ENCODE assay signal across 11 mouse cellular contexts in the genomic region with DNA sequence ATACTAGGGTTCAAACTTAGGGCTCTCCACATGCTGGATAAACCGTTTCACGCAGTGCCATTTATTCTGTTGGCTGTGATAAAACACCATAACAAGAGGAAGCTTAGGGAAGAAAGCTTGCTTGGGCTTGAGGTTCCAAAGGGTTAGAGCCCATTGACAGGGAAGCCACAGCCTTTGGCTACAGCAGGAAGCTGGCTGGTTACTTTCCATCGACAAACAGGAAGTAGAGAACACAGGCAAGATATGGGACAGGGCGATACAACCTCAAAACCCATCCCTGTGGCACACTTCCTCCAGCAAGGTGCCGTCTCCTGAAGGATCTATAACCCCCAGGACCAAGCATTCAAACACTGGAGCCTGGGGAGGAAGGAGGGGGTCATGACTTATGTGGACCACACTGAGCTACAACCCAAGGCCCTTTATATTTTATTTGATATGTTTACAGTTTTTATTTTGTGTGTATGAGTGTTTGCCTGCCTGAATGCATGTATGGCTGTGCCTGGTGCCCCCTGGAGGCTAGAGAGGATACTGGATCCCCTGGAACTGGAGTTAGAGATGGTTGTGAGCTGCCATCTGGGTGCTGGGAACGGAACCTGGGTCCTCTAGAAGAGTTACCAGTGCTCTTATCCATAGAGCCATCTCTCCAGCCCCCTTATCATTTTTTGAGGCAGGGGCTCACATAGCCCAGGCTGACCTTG. TPM values are rescaled to one million over a fixed set of nuclear protein-coding genes. Genes with fewer than 3 reads are reported as not detected.
DNase-seq lines count a peak whose midpoint lies in the region; ATAC-seq and TF ChIP-seq lines count a peak whose summit lies in the region.
"Had no signal": no experiment of that assay in that cellular context is flagged by ENCODE, and none has a peak within 500 bp of the region (broad histone marks: within the 10 kb centered on the region; RNA-seq: fewer than 3 reads in every experiment).

No protein-coding gene starts in this region.

- H3K9me3 ChIP-seq in intestine, postnatal 0 days (ENCODE audit: control insufficient read depth) = no peaks in the 10 kb centered on the region
- H3K9me3 ChIP-seq in intestine, embryonic 15.5 days = no peaks in the 10 kb centered on the region

- TF ChIP-seq CTCF in intestine, postnatal 0 days (IDR thresholded peaks at IDR 0.05; ENCODE audit: low read depth) = peak; percentile 54

- H3K36me3 ChIP-seq in intestine, postnatal 0 days (ENCODE audit: control insufficient read depth, insufficient read depth) = no peaks in the 10 kb centered on the region
- H3K36me3 ChIP-seq in intestine, embryonic 15.5 days = no peaks in the 10 kb centered on the region
- H3K36me3 ChIP-seq: hindbrain, embryonic 13.5 days had no signal

- H3K27ac ChIP-seq in intestine, postnatal 0 days (ENCODE audit: low read depth, low read length) = no peak overlapping the region
- no peak overlapping the region for H3K27ac ChIP-seq in intestine, embryonic 15.5 days
- H3K27ac ChIP-seq: hindbrain, embryonic 13.5 days had no signal

- H3K9ac ChIP-seq in intestine, postnatal 0 days (ENCODE audit: low read depth, low read length) = no peak overlapping the region
- H3K9ac ChIP-seq in intestine, embryonic 15.5 days = no peak overlapping the region
- H3K9ac ChIP-seq: hindbrain, embryonic 13.5 days had no signal

- WGBS in intestine, postnatal 0 days = 74% methylated on average over 6 of the region's 6 CpGs
- 78% methylated on average over 6 of the region's 6 CpGs for WGBS in intestine, embryonic 15.5 days

- H3K4me3 ChIP-seq in intestine, postnatal 0 days (ENCODE audit: low read depth, low read length) = no peak overlapping the region
- H3K4me3 ChIP-seq in intestine, embryonic 15.5 days (replicated peaks) = no peak overlapping the region
- H3K4me3 ChIP-seq: hindbrain, embryonic 13.5 days had no signal

- no peak for ATAC-seq in intestine, postnatal 0 days
- ATAC-seq in intestine, embryonic 15.5 days = no peak
- ATAC-seq: midbrain, embryonic 16.5 days had no signal

- peaks cover 3% of the 10 kb centered on the region; the same call in 1 of the 2 replicates for H3K27me3 ChIP-seq in intestine, postnatal 0 days (replicated peaks; ENCODE audit: control insufficient read depth, insufficient read depth, low read length)
- H3K27me3 ChIP-seq in intestine, embryonic 15.5 days (replicated peaks) = no peaks in the 10 kb centered on the region

- H3K4me2 ChIP-seq in intestine, postnatal 0 days (replicated peaks; ENCODE audit: low read depth) = no peak overlapping the region
- H3K4me2 ChIP-seq in intestine, embryonic 15.5 days (replicated peaks) = no peak overlapping the region
- H3K4me2 ChIP-seq: hindbrain, embryonic 13.5 days had no signal

- peak; percentile 71 for DNase-seq in 416B (ENCODE audit: low read depth)
- peak; percentile 79 for DNase-seq in MEL-GATA-1-ER (ENCODE audit: extremely low read depth, low read depth)
- peak; percentile 51 for DNase-seq in lung, postnatal 36 days
- DNase-seq in cerebellum, adult 9-10 months = no peak
- DNase-seq in right cerebral cortex, postnatal 14 days = no peak
- no peak for DNase-seq in urinary bladder, postnatal 14 days (ENCODE audit: low spot score)
- DNase-seq: adrenal gland, postnatal 10 days had no signal

- no peaks in the 10 kb centered on the region for H3K4me1 ChIP-seq in intestine, postnatal 0 days (replicated peaks; ENCODE audit: control insufficient read depth, insufficient read depth, low read length)
- H3K4me1 ChIP-seq in intestine, embryonic 15.5 days (replicated peaks) = no peaks in the 10 kb centered on the region
- H3K4me1 ChIP-seq: hindbrain, embryonic 13.5 days had no signal

RNA-seq across cellular contexts. Expression of a gene that starts 12.3 kb away (rescaled TPM):
- 5.1 and 6.4 TPM in 2 replicates for polyA plus RNA-seq in intestine, postnatal 0 days (2015; fragmentation: Nextera tagmentation; extraction: Ambion mirVana)
- 3.2 TPM in 2 replicates for polyA plus RNA-seq in intestine, embryonic 15.5 days (2015; fragmentation: Nextera tagmentation; extraction: Ambion mirVana)

RNA-seq across cellular contexts. Expression of a gene that starts 22.1 kb away (rescaled TPM):
- polyA plus RNA-seq in intestine, postnatal 0 days (2015; fragmentation: Nextera tagmentation; extraction: Ambion mirVana) = 0.97 and 0.98 TPM in 2 replicates
- 0.68 and 0.83 TPM in 2 replicates for polyA plus RNA-seq in intestine, embryonic 15.5 days (2015; fragmentation: Nextera tagmentation; extraction: Ambion mirVana)

RNA-seq across cellular contexts. Expression of a gene that starts 22.2 kb away (rescaled TPM):
- polyA plus RNA-seq in intestine, postnatal 0 days (2015; fragmentation: Nextera tagmentation; extraction: Ambion mirVana) = 14.1 and 15.0 TPM in 2 replicates
- polyA plus RNA-seq in intestine, embryonic 15.5 days (2015; fragmentation: Nextera tagmentation; extraction: Ambion mirVana) = 6.2 and 6.9 TPM in 2 replicates

RNA-seq across cellular contexts. Expression of a gene that starts 22.4 kb away (rescaled TPM):
- 36.8 and 37.7 TPM in 2 replicates for polyA plus RNA-seq in intestine, postnatal 0 days (2015; fragmentation: Nextera tagmentation; extraction: Ambion mirVana)
- polyA plus RNA-seq in intestine, embryonic 15.5 days (2015; fragmentation: Nextera tagmentation; extraction: Ambion mirVana) = 9.3 and 9.4 TPM in 2 replicates

RNA-seq across cellular contexts. Expression of a gene that starts 32.3 kb away (rescaled TPM):
- 82.4 and 86.4 TPM in 2 replicates for polyA plus RNA-seq in intestine, postnatal 0 days (2015; fragmentation: Nextera tagmentation; extraction: Ambion mirVana)
- 15.5 and 16.9 TPM in 2 replicates for polyA plus RNA-seq in intestine, embryonic 15.5 days (2015; fragmentation: Nextera tagmentation; extraction: Ambion mirVana)

Comparison
In these comparisons a context has a peak if more than half of its experiments do, and no peak if none do; other contexts are left out.
1. DNase-seq: peak in 416B (single experiment), MEL-GATA-1-ER (single experiment) and lung, postnatal 36 days (single experiment); none in cerebellum, adult 9-10 months (single experiment), right cerebral cortex, postnatal 14 days (single experiment) and urinary bladder, postnatal 14 days (single experiment).